Mouse (Mus musculus): ENCODE measurements around the gene Fkbp6. TPM values are rescaled to one million over a fixed set of nuclear protein-coding genes. Genes with fewer than 3 reads are reported as not detected.

Fkbp6 gene
- polyA plus RNA-seq, 1 experiment from 2014 or later: not detected

GRCm38 (mm10) chr5:135269451-135269850, 80.4 kb downstream of the Fkbp6 start:
- no peak overlapping the region for H3K9ac ChIP-seq
- 83% methylated on average over 8 of the region's 8 CpGs for WGBS
- no peak overlapping the region for H3K4me2 ChIP-seq (replicated peaks)
- H3K27me3 ChIP-seq: no peaks in the 10 kb centered on the region
- no peak overlapping the region for H3K27ac ChIP-seq
- peaks cover 16% of the 10 kb centered on the region for H3K4me1 ChIP-seq
- no peak overlapping the region for H3K4me3 ChIP-seq
- H3K36me3 ChIP-seq: no peaks in the 10 kb centered on the region
- no peak for ATAC-seq (ENCODE audit: low FRiP score)
- no peaks in the 10 kb centered on the region for H3K9me3 ChIP-seq (replicated peaks)

GRCm38 (mm10) chr5:135264548-135264947, 85.3 kb downstream of the Fkbp6 start:
- Histone ChIP-seq H3K27ac (peak overlapping the region; percentile 74), H3K9me3 (replicated peaks) (no peaks in the 10 kb centered on the region), H3K4me3 (no peak overlapping the region), H3K27me3 (no peaks in the 10 kb centered on the region), H3K9ac (peak overlapping the region; percentile 28), H3K4me2 (replicated peaks) (peak overlapping the region; percentile 25; the same call in 1 of the 2 replicates), H3K4me1 (peaks cover 22% of the 10 kb centered on the region), H3K36me3 (no peaks in the 10 kb centered on the region)
- peak; percentile 32; the same call in 1 of the 2 replicates for ATAC-seq (ENCODE audit: low FRiP score)
- 42% methylated on average over 9 of the region's 9 CpGs for WGBS

- Histone ChIP-seq H3K27me3 (no peaks in the 10 kb centered on the region), H3K4me2 (replicated peaks) (peak overlapping the region; percentile 25; the same call in 1 of the 2 replicates), H3K9me3 (replicated peaks) (no peaks in the 10 kb centered on the region), H3K4me3 (no peak overlapping the region), H3K9ac (peak overlapping the region; percentile 28), H3K27ac (peak overlapping the region; percentile 74), H3K36me3 (no peaks in the 10 kb centered on the region), H3K4me1 (peaks cover 23% of the 10 kb centered on the region)
- 19% methylated on average over 17 of the region's 17 CpGs for WGBS
- peak; percentile 77 for ATAC-seq (ENCODE audit: low FRiP score)
Observed at GRCm38 (mm10) chr5:135263866-135264503, 85.9 kb downstream of the Fkbp6 start.

- H3K4me2 ChIP-seq (replicated peaks): peak overlapping the region; percentile 42
- peaks cover 34% of the 10 kb centered on the region for H3K4me1 ChIP-seq
- 0 out of 2 replicates have a peak overlapping the region, but pooled peaks have one; percentile 6 for H3K4me3 ChIP-seq
- WGBS: 12% methylated on average over 30 of the region's 30 CpGs
- H3K36me3 ChIP-seq: no peaks in the 10 kb centered on the region
- peaks cover 6% of the 10 kb centered on the region; the same call in 1 of the 2 replicates for H3K9me3 ChIP-seq (replicated peaks)
- peak overlapping the region; percentile 95 for H3K27ac ChIP-seq
- no peaks in the 10 kb centered on the region for H3K27me3 ChIP-seq
- H3K9ac ChIP-seq: peak overlapping the region; percentile 37
- no peak for ATAC-seq (ENCODE audit: low FRiP score)
Observed at GRCm38 (mm10) chr5:135258280-135259150, 91.3 kb downstream of the Fkbp6 start.

- peaks cover 42% of the 10 kb centered on the region for H3K4me1 ChIP-seq
- H3K4me3 ChIP-seq: no peak overlapping the region
- H3K9me3 ChIP-seq (replicated peaks): peaks cover 6% of the 10 kb centered on the region; the same call in 1 of the 2 replicates
- no peak overlapping the region for H3K9ac ChIP-seq
- H3K4me2 ChIP-seq (replicated peaks): no peak overlapping the region
- no peaks in the 10 kb centered on the region for H3K36me3 ChIP-seq
- WGBS: 84% methylated on average over 12 of the region's 12 CpGs
- no peak for ATAC-seq (ENCODE audit: low FRiP score)
- H3K27ac ChIP-seq: peak overlapping the region; percentile 95
- no peaks in the 10 kb centered on the region for H3K27me3 ChIP-seq
Observed at GRCm38 (mm10) chr5:135257559-135257958, 92.3 kb downstream of the Fkbp6 start.

- Histone ChIP-seq H3K4me3 (no peak overlapping the region), H3K36me3 (no peaks in the 10 kb centered on the region), H3K9me3 (replicated peaks) (peaks cover 6% of the 10 kb centered on the region; the same call in 1 of the 2 replicates), H3K4me1 (peaks cover 48% of the 10 kb centered on the region), H3K27me3 (no peaks in the 10 kb centered on the region), H3K9ac (no peak overlapping the region), H3K4me2 (replicated peaks) (no peak overlapping the region), H3K27ac (no peak overlapping the region)
- 86% methylated on average over 3 of the region's 3 CpGs for WGBS
- ATAC-seq (ENCODE audit: low FRiP score): no peak
Observed at GRCm38 (mm10) chr5:135256166-135256565, 93.7 kb downstream of the Fkbp6 start.

- Histone ChIP-seq H3K36me3 (no peaks in the 10 kb centered on the region), H3K27me3 (peaks cover 20% of the 10 kb centered on the region), H3K9me3 (replicated peaks) (peaks cover 6% of the 10 kb centered on the region; the same call in 1 of the 2 replicates), H3K27ac (peak overlapping the region; percentile 86), H3K9ac (peak overlapping the region; percentile 23; the same call in 1 of the 2 replicates), H3K4me3 (no peak overlapping the region), H3K4me2 (replicated peaks) (peak overlapping the region; percentile 13), H3K4me1 (peaks cover 53% of the 10 kb centered on the region)
- 3% methylated on average over 12 of the region's 12 CpGs for WGBS
- peak; percentile 85 for ATAC-seq (ENCODE audit: low FRiP score)
Observed at GRCm38 (mm10) chr5:135253741-135254401, 96.0 kb downstream of the Fkbp6 start.

GRCm38 (mm10) chr5:135251079-135251454, 98.8 kb downstream of the Fkbp6 start, which contains the start of gene Fzd9:
Gene Fzd9, minus strand, starts transcription at chr5:135251230.
- H3K4me1 ChIP-seq: peaks cover 54% of the 10 kb centered on the region
- H3K27ac ChIP-seq: peak within 1 kb of the TSS; percentile 55

GRCm38 (mm10) chr5:135250186-135251078, 99.4 kb downstream of the Fkbp6 start:
- Histone ChIP-seq H3K27me3 (peaks cover 20% of the 10 kb centered on the region), H3K36me3 (peaks cover 19% of the 10 kb centered on the region), H3K4me2 (replicated peaks) (peak overlapping the region; percentile 94), H3K27ac (peak overlapping the region; percentile 55), H3K4me3 (peak overlapping the region; percentile 68), H3K4me1 (peaks cover 54% of the 10 kb centered on the region), H3K9me3 (replicated peaks) (no peaks in the 10 kb centered on the region), H3K9ac (peak overlapping the region; percentile 72)
- ATAC-seq (ENCODE audit: low FRiP score): peak; percentile 21
- WGBS: 1% methylated on average over 90 of the region's 92 CpGs

More at GRCm38 (mm10) chr5:135251079-135251454, 98.8 kb downstream of the Fkbp6 start, which contains the start of gene Fzd9:
- Histone ChIP-seq H3K9ac (peak within 1 kb of the TSS; percentile 72), H3K9me3 (replicated peaks) (peaks cover 2% of the 10 kb centered on the region; the same call in 1 of the 2 replicates), H3K4me3 (peak within 1 kb of the TSS; percentile 68), H3K4me2 (replicated peaks) (peak within 1 kb of the TSS; percentile 94), H3K27me3 (peaks cover 20% of the 10 kb centered on the region), H3K36me3 (peaks cover 13% of the 10 kb centered on the region)
- WGBS: 0% methylated on average over 42 of the region's 51 CpGs
- ATAC-seq (ENCODE audit: low FRiP score): peak; percentile 65

GRCm38 (mm10) chr5:135248956-135249676, 100.7 kb downstream of the Fkbp6 start:
- ATAC-seq (ENCODE audit: low FRiP score): no peak
- Histone ChIP-seq H3K4me1 (peaks cover 47% of the 10 kb centered on the region), H3K27ac (no peak overlapping the region), H3K4me2 (replicated peaks) (peak overlapping the region; percentile 94), H3K36me3 (peaks cover 32% of the 10 kb centered on the region), H3K27me3 (peaks cover 20% of the 10 kb centered on the region), H3K9ac (peak overlapping the region; percentile 72), H3K9me3 (replicated peaks) (no peaks in the 10 kb centered on the region), H3K4me3 (peak overlapping the region; percentile 68)
- WGBS: 76% methylated on average over 16 of the region's 16 CpGs

Measured in hindbrain, embryonic 12.5 days (tissue).